Mouse (Mus musculus) liver, embryonic 15.5 days (tissue): ENCODE data around the gene Ly9. TPM values are rescaled to one million over a fixed set of nuclear protein-coding genes. Genes with fewer than 3 reads are reported as not detected.
A peak's percentile ranks its signal among the peaks of the same experiment; 100 is the strongest.

Experiments
- ATAC-seq: fragments of 200-750 bp; cut with Nextera tagmentation; 2 replicates; pipeline ENCODE4 v1.8.0; 2017; ENCODE audit warnings: moderate number of reproducible peaks, mild to moderate bottlenecking, moderate library complexity; ENCODE audit not compliant: insufficient read depth
- H3K27ac ChIP-seq: fragments of 300-500 bp; sonication (generic); replicated peaks from 2 replicates; pipeline ENCODE4 v1.5.1; 2015; ENCODE audit warnings: mild to moderate bottlenecking, inconsistent platforms
- H3K27me3 ChIP-seq: fragments of 300-500 bp; sonication (generic); 2 replicates; pipeline ENCODE4 v1.6.1; 2015; ENCODE audit warnings: mild to moderate bottlenecking, inconsistent platforms
- H3K36me3 ChIP-seq: fragments of 300-500 bp; sonication (generic); replicated peaks from 2 replicates; pipeline ENCODE4 v1.6.1; 2015; ENCODE audit warnings: moderate library complexity, mild to moderate bottlenecking, inconsistent platforms
- H3K4me1 ChIP-seq: fragments of 300-500 bp; sonication (generic); replicated peaks from 2 replicates; pipeline ENCODE4 v1.6.1; 2015; ENCODE audit warnings: inconsistent platforms
- H3K4me2 ChIP-seq: fragments of 300-500 bp; sonication (generic); 2 replicates; pipeline ENCODE4 v1.6.1; 2015; ENCODE audit warnings: moderate library complexity, mild to moderate bottlenecking, inconsistent platforms
- H3K4me3 ChIP-seq: fragments of 300-500 bp; sonication (generic); replicated peaks from 2 replicates; pipeline ENCODE4 v1.5.1; 2015; ENCODE audit warnings: mild to moderate bottlenecking, inconsistent platforms
- H3K9ac ChIP-seq: fragments of 300-500 bp; sonication (generic); 2 replicates; pipeline ENCODE4 v1.6.1; 2015; ENCODE audit warnings: moderate library complexity, mild to moderate bottlenecking, inconsistent platforms
- H3K9me3 ChIP-seq: fragments of 300-500 bp; sonication (generic); replicated peaks from 2 replicates; pipeline ENCODE4 v1.6.1; 2016; ENCODE audit warnings: inconsistent platforms
- WGBS: fragments of 180-500 bp; shearing (Covaris S2); methylation state at CpG from one replicate; pipeline ENCODE4 v1.1.7; 2015; ENCODE audit warnings: mixed read lengths; ENCODE audit not compliant: insufficient replicate concordance; 5-methylcytosine and 5-hydroxymethylcytosine counted together
- polyA plus RNA-seq: library from polyadenylated mRNA; unstranded; fragments of >200 nt; fragmentation: Nextera tagmentation; extraction: Ambion mirVana; gene quantifications from 2 replicates; pipeline ENCODE4 v1.2.1, GENCODE M21; 2015

Gene Ly9
- polyA plus RNA-seq, 1 experiment from 2014 or later, result 1.3 TPM

GRCm38 (mm10) chr1:171584584-171584983 lies 22.6 kb downstream of the Ly9 start:
- Histone ChIP-seq H3K9me3 (no peaks in the 10 kb centered on the region), H3K27me3 (no peaks in the 10 kb centered on the region), H3K36me3 (no peaks in the 10 kb centered on the region), H3K4me2 (no peak overlapping the region), H3K27ac (no peak overlapping the region), H3K9ac (no peak overlapping the region), H3K4me3 (no peak overlapping the region), H3K4me1 (peaks cover 10% of the 10 kb centered on the region)
- ATAC-seq, result peak; percentile 70
- WGBS, result 15% methylated on average over 2 of the region's 2 CpGs

GRCm38 (mm10) chr1:171577168-171577567 lies 30.0 kb downstream of the Ly9 start:
- Histone ChIP-seq H3K27ac (no peak overlapping the region), H3K9ac (no peak overlapping the region), H3K27me3 (no peaks in the 10 kb centered on the region), H3K4me2 (no peak overlapping the region), H3K9me3 (no peaks in the 10 kb centered on the region), H3K4me1 (no peaks in the 10 kb centered on the region), H3K36me3 (no peaks in the 10 kb centered on the region), H3K4me3 (no peak overlapping the region)
- 57% methylated on average over 7 of the region's 7 CpGs for WGBS
- ATAC-seq, result no peak

- no peak for ATAC-seq
- no peak overlapping the region for H3K9ac ChIP-seq
- H3K27ac ChIP-seq, result no peak overlapping the region
- no peaks in the 10 kb centered on the region for H3K36me3 ChIP-seq
- WGBS, result 55% methylated on average over 2 of the region's 2 CpGs
- no peak overlapping the region for H3K4me2 ChIP-seq
- 0 out of 2 replicates have a peak, but pooled peaks cover 3% of the 10 kb centered on the region for H3K4me1 ChIP-seq
- no peak overlapping the region for H3K4me3 ChIP-seq
- H3K9me3 ChIP-seq, result no peaks in the 10 kb centered on the region
- no peaks in the 10 kb centered on the region for H3K27me3 ChIP-seq
Observed at GRCm38 (mm10) chr1:171568436-171568835, 38.8 kb downstream of the Ly9 start.

GRCm38 (mm10) chr1:171566777-171567176 lies 40.4 kb downstream of the Ly9 start:
- ATAC-seq, result no peak
- 19% methylated on average over 8 of the region's 8 CpGs for WGBS
- Histone ChIP-seq H3K36me3 (no peaks in the 10 kb centered on the region), H3K4me2 (no peak overlapping the region), H3K4me3 (no peak overlapping the region), H3K9ac (no peak overlapping the region), H3K27ac (no peak overlapping the region), H3K27me3 (no peaks in the 10 kb centered on the region), H3K9me3 (no peaks in the 10 kb centered on the region), H3K4me1 (0 out of 2 replicates have a peak, but pooled peaks cover 3% of the 10 kb centered on the region)

GRCm38 (mm10) chr1:171565888-171566287 lies 41.3 kb downstream of the Ly9 start:
- H3K4me1 ChIP-seq, result 0 out of 2 replicates have a peak, but pooled peaks cover 3% of the 10 kb centered on the region
- 8% methylated on average over 4 of the region's 4 CpGs for WGBS
- no peak overlapping the region for H3K4me2 ChIP-seq
- H3K36me3 ChIP-seq, result no peaks in the 10 kb centered on the region
- no peak for ATAC-seq
- H3K9me3 ChIP-seq, result no peaks in the 10 kb centered on the region
- no peaks in the 10 kb centered on the region for H3K27me3 ChIP-seq
- H3K4me3 ChIP-seq, result no peak overlapping the region
- no peak overlapping the region for H3K27ac ChIP-seq
- H3K9ac ChIP-seq, result no peak overlapping the region

- WGBS, result 56% methylated on average over 3 of the region's 3 CpGs
- Histone ChIP-seq H3K27me3 (no peaks in the 10 kb centered on the region), H3K4me3 (no peak overlapping the region), H3K9me3 (no peaks in the 10 kb centered on the region), H3K9ac (no peak overlapping the region), H3K27ac (no peak overlapping the region), H3K4me1 (0 out of 2 replicates have a peak, but pooled peaks cover 3% of the 10 kb centered on the region), H3K36me3 (no peaks in the 10 kb centered on the region), H3K4me2 (no peak overlapping the region)
- peak; percentile 47; the same call in 1 of the 2 replicates for ATAC-seq
Observed at GRCm38 (mm10) chr1:171564247-171564646, 43.0 kb downstream of the Ly9 start.

- H3K4me1 ChIP-seq, result 0 out of 2 replicates have a peak, but pooled peaks cover 3% of the 10 kb centered on the region
- H3K36me3 ChIP-seq, result no peaks in the 10 kb centered on the region
- no peak overlapping the region for H3K4me2 ChIP-seq
- H3K9me3 ChIP-seq, result no peaks in the 10 kb centered on the region
- H3K4me3 ChIP-seq, result no peak overlapping the region
- H3K9ac ChIP-seq, result no peak overlapping the region
- 41% methylated on average over 2 of the region's 2 CpGs for WGBS
- no peaks in the 10 kb centered on the region for H3K27me3 ChIP-seq
- H3K27ac ChIP-seq, result no peak overlapping the region
- no peak for ATAC-seq
Observed at GRCm38 (mm10) chr1:171563042-171563441, 44.2 kb downstream of the Ly9 start.

- Histone ChIP-seq H3K27ac (no peak overlapping the region), H3K36me3 (no peaks in the 10 kb centered on the region), H3K4me3 (no peak overlapping the region), H3K27me3 (no peaks in the 10 kb centered on the region), H3K9me3 (no peaks in the 10 kb centered on the region), H3K4me2 (peak overlapping the region; percentile 25; the same call in 1 of the 2 replicates), H3K4me1 (0 out of 2 replicates have a peak, but pooled peaks cover 3% of the 10 kb centered on the region), H3K9ac (no peak overlapping the region)
- ATAC-seq, result no peak
- WGBS, result 11% methylated on average over 8 of the region's 11 CpGs
Observed at GRCm38 (mm10) chr1:171561639-171562225, 45.5 kb downstream of the Ly9 start.

GRCm38 (mm10) chr1:171561200-171561599 lies 46.0 kb downstream of the Ly9 start:
- ATAC-seq, result no peak
- no peaks in the 10 kb centered on the region for H3K36me3 ChIP-seq
- no peaks in the 10 kb centered on the region for H3K27me3 ChIP-seq
- H3K9ac ChIP-seq, result no peak overlapping the region
- H3K4me2 ChIP-seq, result peak overlapping the region; percentile 25; the same call in 1 of the 2 replicates
- no peak overlapping the region for H3K4me3 ChIP-seq
- 25% methylated on average over 1 of the region's 1 CpGs for WGBS
- no peak overlapping the region for H3K27ac ChIP-seq
- H3K4me1 ChIP-seq, result 0 out of 2 replicates have a peak, but pooled peaks cover 3% of the 10 kb centered on the region
- no peaks in the 10 kb centered on the region for H3K9me3 ChIP-seq

- no peak overlapping the region for H3K4me2 ChIP-seq
- no peaks in the 10 kb centered on the region for H3K9me3 ChIP-seq
- H3K9ac ChIP-seq, result no peak overlapping the region
- no peak overlapping the region for H3K27ac ChIP-seq
- H3K4me3 ChIP-seq, result no peak overlapping the region
- H3K27me3 ChIP-seq, result no peaks in the 10 kb centered on the region
- ATAC-seq, result no peak
- H3K4me1 ChIP-seq, result 0 out of 2 replicates have a peak, but pooled peaks cover 3% of the 10 kb centered on the region
- no peaks in the 10 kb centered on the region for H3K36me3 ChIP-seq
- 17% methylated on average over 2 of the region's 2 CpGs for WGBS
Observed at GRCm38 (mm10) chr1:171560262-171560661, 46.9 kb downstream of the Ly9 start.

- Histone ChIP-seq H3K27me3 (no peaks in the 10 kb centered on the region), H3K27ac (no peak within 1 kb of the TSS), H3K9me3 (no peaks in the 10 kb centered on the region), H3K4me1 (no peaks in the 10 kb centered on the region), H3K4me2 (no peak within 1 kb of the TSS), H3K9ac (no peak within 1 kb of the TSS), H3K36me3 (no peaks in the 10 kb centered on the region), H3K4me3 (no peak within 1 kb of the TSS)
- ATAC-seq, result no peak
- 28% methylated on average over 4 of the region's 4 CpGs for WGBS
Observed at GRCm38 (mm10) chr1:171558898-171559297, 48.3 kb downstream of the Ly9 start, which contains the start of gene Cd244a. Gene Cd244a (plus strand): TSS chr1:171559193.

- Histone ChIP-seq H3K27me3 (no peaks in the 10 kb centered on the region), H3K9ac (no peak overlapping the region), H3K9me3 (no peaks in the 10 kb centered on the region), H3K4me3 (no peak overlapping the region), H3K4me1 (no peaks in the 10 kb centered on the region), H3K36me3 (no peaks in the 10 kb centered on the region), H3K27ac (no peak overlapping the region), H3K4me2 (no peak overlapping the region)
- 46% methylated on average over 6 of the region's 6 CpGs for WGBS
- ATAC-seq, result no peak
Observed at GRCm38 (mm10) chr1:171558407-171558806, 48.8 kb downstream of the Ly9 start.
